Comparison of ENCODE assay signal across 28 mouse cellular contexts in the genomic region with DNA sequence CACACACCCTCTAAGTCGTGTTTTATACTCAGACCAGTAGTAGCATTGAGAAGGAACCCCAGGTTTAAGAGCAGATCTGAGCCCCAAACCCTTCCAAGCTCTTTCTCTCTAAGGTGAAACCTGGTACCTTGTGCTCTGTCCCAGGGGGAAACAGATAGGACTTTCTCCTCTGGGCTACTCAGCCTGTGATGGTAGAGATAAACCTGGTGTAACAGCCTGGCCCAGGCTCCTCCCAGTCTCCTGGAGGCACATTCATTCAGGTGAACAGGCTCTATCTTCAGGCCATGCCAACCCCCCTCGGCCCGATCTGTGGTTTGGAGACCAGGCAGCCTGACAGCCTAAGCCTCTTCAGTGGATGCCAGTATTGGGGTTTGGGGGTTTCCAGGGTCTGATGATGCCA.
A peak's percentile ranks its signal among the peaks of the same experiment; 100 is the strongest.
DNase-seq lines count a peak whose midpoint lies in the region; ATAC-seq lines count a peak whose summit lies in the region.
"Had no signal": no experiment of that assay in that cellular context is flagged by ENCODE, and none has a peak within 500 bp of the region (broad histone marks: within the 10 kb centered on the region; RNA-seq: fewer than 3 reads in every experiment).

No protein-coding gene starts in this region.

- no peaks in the 10 kb centered on the region for H3K27me3 ChIP-seq in forebrain, embryonic 10.5 days (ENCODE audit: poor library complexity, severe bottlenecking)
- H3K27me3 ChIP-seq in forebrain, embryonic 12.5 days: no peaks in the 10 kb centered on the region
- H3K27me3 ChIP-seq in liver, embryonic 11.5 days (replicated peaks; ENCODE audit: control insufficient read depth, insufficient read depth, low read length): no peaks in the 10 kb centered on the region
- H3K27me3 ChIP-seq: embryonic facial prominence, embryonic 15.5 days; kidney, embryonic 15.5 days; limb, embryonic 12.5 days; lung, embryonic 15.5 days; neural tube, embryonic 12.5 days had no signal

- H3K27ac ChIP-seq in forebrain, embryonic 10.5 days: 0 out of 2 replicates have a peak overlapping the region, but pooled peaks have one; percentile 0
- H3K27ac ChIP-seq in forebrain, embryonic 12.5 days: no peak overlapping the region
- peak overlapping the region; percentile 62 for H3K27ac ChIP-seq in liver, embryonic 11.5 days (ENCODE audit: low read depth, low read length)
- H3K27ac ChIP-seq: embryonic facial prominence, embryonic 15.5 days; hindbrain, embryonic 14.5 days; kidney, embryonic 15.5 days; left cerebral cortex, adult 2 months; limb, embryonic 12.5 days; lung, embryonic 15.5 days; neural tube, embryonic 12.5 days had no signal

- DNase-seq in forebrain, embryonic 10.5 days (ENCODE audit: extremely low spot score, low spot score): no peak
- peak; percentile 69 for DNase-seq in c-Kit-positive CD71-positive TER-119-positive erythroid progenitor cells, embryonic 14.5 days (ENCODE audit: low spot score)
- no peak for DNase-seq in liver, embryonic 11.5 days (ENCODE audit: low spot score)
- no peak for DNase-seq in adrenal gland, adult 2 months
- no peak for DNase-seq in urinary bladder, postnatal 36 days (ENCODE audit: low spot score in 2 of 2)
- no peak for DNase-seq in T-cell, adult 2 months (ENCODE audit: low spot score)
- DNase-seq: adrenal gland, postnatal 14 days; cerebellum, adult 18-20 months; cerebellum, postnatal 25 days; embryo, embryonic 11 days; gastrocnemius, postnatal 36 days; heart, postnatal 10 days; kidney, postnatal 4 days; layer of hippocampus, adult 9-11 months; lung, postnatal 4 days; right cerebral cortex, adult 18-20 months; thymus, adult 18-20 months had no signal

- peaks cover 30% of the 10 kb centered on the region for H3K4me1 ChIP-seq in forebrain, embryonic 10.5 days
- H3K4me1 ChIP-seq in forebrain, embryonic 12.5 days: no peaks in the 10 kb centered on the region
- peaks cover 46% of the 10 kb centered on the region for H3K4me1 ChIP-seq in liver, embryonic 11.5 days (replicated peaks; ENCODE audit: control insufficient read depth, insufficient read depth, low read length)

- ATAC-seq in forebrain, embryonic 12.5 days (ENCODE audit: low FRiP score): no peak
- peak; percentile 81 for ATAC-seq in liver, embryonic 11.5 days (replicated peaks; ENCODE audit: low FRiP score)
- peak; percentile 52; the same call in 1 of the 2 replicates for ATAC-seq in megakaryocyte progenitor cell, adult 5-6 weeks (replicated peaks; ENCODE audit: poor library complexity)
- ATAC-seq: forebrain, embryonic 14.5 days had no signal

- H3K9ac ChIP-seq in forebrain, embryonic 12.5 days: no peak overlapping the region
- H3K9ac ChIP-seq in liver, embryonic 11.5 days (ENCODE audit: low read depth, low read length): no peak overlapping the region; the same call in 1 of the 2 replicates
- H3K9ac ChIP-seq: embryonic facial prominence, embryonic 15.5 days; hindbrain, embryonic 14.5 days; kidney, embryonic 15.5 days; limb, embryonic 12.5 days; lung, embryonic 15.5 days; neural tube, embryonic 12.5 days had no signal

- H3K9me3 ChIP-seq in forebrain, embryonic 10.5 days: no peaks in the 10 kb centered on the region
- no peaks in the 10 kb centered on the region for H3K9me3 ChIP-seq in forebrain, embryonic 12.5 days
- H3K9me3 ChIP-seq in liver, embryonic 11.5 days (ENCODE audit: control insufficient read depth, low read length): no peaks in the 10 kb centered on the region
- H3K9me3 ChIP-seq: embryonic facial prominence, embryonic 15.5 days; kidney, embryonic 15.5 days; limb, embryonic 12.5 days; lung, embryonic 15.5 days; neural tube, embryonic 12.5 days had no signal

- H3K4me2 ChIP-seq in forebrain, embryonic 12.5 days: no peak overlapping the region
- H3K4me2 ChIP-seq in liver, embryonic 11.5 days: peak overlapping the region; percentile 40
- H3K4me2 ChIP-seq: embryonic facial prominence, embryonic 15.5 days; hindbrain, embryonic 14.5 days; kidney, embryonic 15.5 days; limb, embryonic 12.5 days; lung, embryonic 15.5 days; midbrain, embryonic 11.5 days; neural tube, embryonic 12.5 days had no signal

- WGBS in forebrain, embryonic 10.5 days: 85% methylated on average over 3 of the region's 3 CpGs
- 86% methylated on average over 3 of the region's 3 CpGs for WGBS in forebrain, embryonic 12.5 days
- WGBS in liver, embryonic 11.5 days: 64% methylated on average over 3 of the region's 3 CpGs

- H3K36me3 ChIP-seq in forebrain, embryonic 10.5 days (replicated peaks): no peaks in the 10 kb centered on the region
- H3K36me3 ChIP-seq in forebrain, embryonic 12.5 days (replicated peaks): no peaks in the 10 kb centered on the region
- no peaks in the 10 kb centered on the region for H3K36me3 ChIP-seq in liver, embryonic 11.5 days (ENCODE audit: control insufficient read depth, insufficient read depth, low read length)
- H3K36me3 ChIP-seq: embryonic facial prominence, embryonic 15.5 days; kidney, embryonic 15.5 days; limb, embryonic 12.5 days; lung, embryonic 15.5 days; neural tube, embryonic 12.5 days had no signal

- no peak overlapping the region for H3K4me3 ChIP-seq in forebrain, embryonic 10.5 days
- no peak overlapping the region for H3K4me3 ChIP-seq in forebrain, embryonic 12.5 days (replicated peaks)
- H3K4me3 ChIP-seq in liver, embryonic 11.5 days (ENCODE audit: low read depth, low read length): no peak overlapping the region
- H3K4me3 ChIP-seq: embryonic facial prominence, embryonic 15.5 days; kidney, embryonic 15.5 days; left cerebral cortex, adult 2 months; limb, embryonic 12.5 days; lung, embryonic 15.5 days; neural tube, embryonic 12.5 days had no signal
